Mouse (Mus musculus) left cerebral cortex, postnatal 4 days (tissue): ENCODE measurements around the gene Mettl26. TPM values are rescaled to one million over a fixed set of nuclear protein-coding genes. Genes with fewer than 3 reads are reported as not detected.

ENCODE experiments used
- DNase-seq: peaks from one replicate; pipeline ENCODE4 v3.0.0-alpha.2; 2022
- intact Hi-C: fragments of 180-260 bp; cut with DNase I; formaldehyde crosslinking; loops from one replicate; pipeline ENCODE4 v1.15.1; 2025
- total RNA-seq, 2 experiments: library from RNA; stranded (reverse); gene quantifications; 2 replicates each; pipeline ENCODE4 v1.2.3; 2021

The Mettl26 gene
- total RNA-seq = 10 to 100 TPM; 24.1 to 25.8 TPM

- peak; percentile 92 for DNase-seq
- intact Hi-C loops = no loop called here
Measured at GRCm38 (mm10) chr17:25874721-25875170, at the start of gene Mettl26. Gene Mettl26, plus strand, starts transcription at chr17:25875074.

DNA sequence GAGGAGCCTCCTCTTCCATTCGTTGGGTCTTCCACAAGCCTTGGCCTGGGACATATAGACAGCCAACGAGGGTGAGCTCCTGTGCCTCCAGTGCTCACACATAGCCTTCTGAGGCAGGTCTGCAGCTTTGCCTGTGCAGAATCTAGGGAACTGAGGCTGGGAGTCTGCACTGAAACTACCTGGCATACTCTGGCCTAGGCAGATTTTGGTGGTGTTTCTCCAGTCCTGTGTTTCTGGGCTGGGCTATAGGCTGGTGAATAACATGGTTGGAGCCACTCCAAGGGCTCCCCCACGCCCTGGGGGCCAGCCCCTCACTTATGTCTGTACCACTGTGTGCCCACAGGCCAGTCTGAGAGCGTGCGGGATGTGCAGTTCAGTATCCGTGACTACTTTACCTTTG lies 49.6 kb upstream of the Mettl26 start:
- intact Hi-C loops = no loop called here
- DNase-seq = no peak

GRCm38 (mm10) chr17:25825984-25826570 lies 48.8 kb upstream of the Mettl26 start:
- no peak for DNase-seq
- intact Hi-C loops = no loop called here

DNA sequence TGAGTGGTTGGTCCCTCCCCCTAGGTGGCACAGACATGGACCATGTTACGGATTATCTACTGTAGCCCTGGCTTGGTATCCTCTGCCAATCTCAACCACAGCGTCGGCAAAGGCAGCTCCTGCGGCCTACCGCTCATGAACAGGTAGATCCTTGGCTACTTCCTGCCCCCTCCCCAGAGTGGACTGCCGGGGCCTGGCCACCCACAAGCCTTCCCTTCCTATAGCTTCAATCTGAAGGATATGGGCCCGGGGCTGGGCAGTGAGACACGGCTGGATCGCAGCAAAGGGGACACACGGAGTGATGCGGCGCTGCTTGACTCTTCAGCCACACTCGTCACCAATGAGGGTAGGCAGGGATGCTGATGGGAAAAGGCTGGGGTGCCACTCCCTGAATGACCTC lies 47.9 kb upstream of the Mettl26 start:
- DNase-seq = no peak
- intact Hi-C loops = no loop called here

- no peak for DNase-seq
- intact Hi-C loops = no loop called here
Measured at GRCm38 (mm10) chr17:25827546-25828222, 47.2 kb upstream of the Mettl26 start.

- intact Hi-C loops = no loop called here
- no peak for DNase-seq
Measured at GRCm38 (mm10) chr17:25828223-25828594, 46.7 kb upstream of the Mettl26 start.

DNA sequence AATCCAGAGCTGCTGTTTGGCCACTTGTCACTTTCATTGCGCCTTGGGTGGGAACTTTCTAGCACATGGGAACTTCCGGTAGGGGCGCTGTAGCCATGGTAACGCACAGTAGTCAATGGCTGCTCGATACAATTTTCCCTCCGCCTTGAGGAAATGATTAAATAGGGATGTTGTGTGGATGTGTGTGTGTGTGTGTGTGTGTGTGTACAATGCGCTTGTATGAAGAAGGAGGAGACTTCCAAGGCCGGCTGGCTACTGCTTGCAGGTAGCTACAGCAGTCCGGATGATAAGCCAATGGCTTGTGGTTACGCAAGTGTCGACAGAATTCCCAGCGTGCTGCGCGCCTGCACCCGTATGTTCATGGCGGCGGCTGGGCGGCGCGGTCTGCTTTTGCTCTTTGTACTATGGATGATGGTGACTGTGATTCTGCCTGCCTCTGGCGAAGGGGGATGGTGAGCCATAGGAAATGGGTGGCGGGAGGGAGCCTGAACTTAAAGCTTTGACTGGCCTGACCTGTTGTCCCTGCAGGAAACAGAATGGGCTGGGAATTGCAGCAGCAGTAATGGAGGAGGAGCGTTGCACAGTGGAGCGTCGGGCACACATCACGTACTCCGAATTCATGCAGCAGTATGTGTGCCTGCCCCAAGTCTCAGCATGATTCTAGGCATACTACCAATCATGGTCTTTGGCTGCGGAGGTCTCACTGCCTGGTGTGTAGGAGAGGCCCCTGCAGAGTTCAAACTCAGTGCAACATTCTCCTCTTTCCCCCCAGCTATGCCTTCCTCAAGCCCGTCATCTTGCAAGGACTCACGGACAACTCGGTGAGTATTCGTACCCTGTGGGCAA lies 45.9 kb upstream of the Mettl26 start, which contains the start of gene Jmjd8:
TSS of gene Jmjd8 (plus strand) at position 156 of the 846 bp plus-strand sequence.
- intact Hi-C loops = no loop called here
- DNase-seq = peak; percentile 83

GRCm38 (mm10) chr17:25829558-25830017 lies 45.3 kb upstream of the Mettl26 start:
- DNase-seq = no peak
- intact Hi-C loops = no loop called here

DNA sequence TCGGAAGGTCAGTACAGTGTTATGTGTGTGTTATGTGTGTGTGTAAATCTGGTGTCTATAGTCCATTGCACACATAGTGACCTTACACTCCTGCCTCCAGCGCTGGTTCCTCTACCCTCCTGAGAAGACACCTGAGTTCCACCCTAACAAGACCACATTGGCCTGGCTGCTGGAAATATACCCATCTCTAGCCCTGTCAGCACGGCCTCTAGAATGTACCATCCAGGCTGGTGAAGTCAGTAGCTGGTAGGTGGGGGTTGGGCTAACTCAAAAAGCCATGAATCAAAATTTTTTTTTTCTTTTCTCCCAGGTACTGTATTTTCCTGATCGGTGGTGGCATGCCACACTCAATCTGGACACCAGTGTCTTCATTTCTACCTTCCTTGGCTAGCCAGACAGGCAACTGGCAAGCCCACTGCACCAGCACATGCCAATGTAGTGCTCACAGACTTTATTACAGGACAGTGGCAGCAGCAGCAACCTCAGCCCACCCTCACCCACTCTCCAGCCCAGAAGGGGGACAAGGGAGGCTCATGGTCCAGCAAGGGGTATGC lies 44.6 kb upstream of the Mettl26 start:
- no peak for DNase-seq
- intact Hi-C loops = no loop called here

GRCm38 (mm10) chr17:25830806-25831431 lies 44.0 kb upstream of the Mettl26 start:
- DNase-seq = no peak
- intact Hi-C loops = no loop called here

- intact Hi-C loops = no loop called here
- DNase-seq = no peak
Measured at GRCm38 (mm10) chr17:25831451-25832281, 43.2 kb upstream of the Mettl26 start.

DNA sequence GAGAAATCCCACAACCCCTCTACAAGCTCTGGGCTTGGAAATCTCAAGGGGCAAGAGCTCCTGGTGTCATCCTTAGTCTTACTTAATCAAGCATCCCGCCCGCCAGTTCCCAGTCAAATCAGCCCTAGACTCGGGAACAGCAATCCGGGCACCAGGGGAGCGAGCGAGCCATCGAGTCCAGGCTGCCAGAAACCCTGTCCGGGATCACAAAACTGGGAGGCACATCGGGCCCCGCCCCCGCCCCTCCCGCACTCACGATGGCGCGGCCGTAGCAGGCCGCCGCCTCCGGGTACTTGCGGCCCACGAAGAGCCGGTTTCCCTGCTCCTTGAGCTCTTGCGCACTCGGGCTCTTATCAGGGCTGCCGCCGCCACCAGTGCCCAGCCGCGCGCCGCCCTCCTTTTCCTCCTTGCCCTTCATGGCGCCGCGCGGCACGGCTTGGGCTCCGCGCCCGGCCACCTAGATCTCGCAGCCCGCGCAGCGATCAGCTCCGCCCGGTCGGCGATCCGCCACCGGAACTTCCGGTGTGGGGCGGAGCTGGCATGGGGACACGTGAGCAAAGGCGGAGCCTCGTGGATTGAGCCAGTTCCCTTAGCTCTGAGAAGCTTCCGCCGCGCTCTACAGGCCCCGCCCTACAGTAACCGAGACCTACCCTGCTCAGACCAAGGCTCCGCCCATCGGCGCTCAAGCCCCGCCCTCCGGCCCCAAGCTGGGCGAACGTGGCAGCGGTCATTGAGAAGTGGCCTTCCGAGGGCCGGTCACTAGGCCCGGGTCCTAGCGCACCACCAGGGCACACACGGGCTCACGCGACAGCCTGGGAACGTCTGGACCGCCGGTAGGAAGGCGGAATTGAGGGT lies 42.2 kb upstream of the Mettl26 start:
- DNase-seq = peak; percentile 99
- intact Hi-C loops = no loop called here

DNA sequence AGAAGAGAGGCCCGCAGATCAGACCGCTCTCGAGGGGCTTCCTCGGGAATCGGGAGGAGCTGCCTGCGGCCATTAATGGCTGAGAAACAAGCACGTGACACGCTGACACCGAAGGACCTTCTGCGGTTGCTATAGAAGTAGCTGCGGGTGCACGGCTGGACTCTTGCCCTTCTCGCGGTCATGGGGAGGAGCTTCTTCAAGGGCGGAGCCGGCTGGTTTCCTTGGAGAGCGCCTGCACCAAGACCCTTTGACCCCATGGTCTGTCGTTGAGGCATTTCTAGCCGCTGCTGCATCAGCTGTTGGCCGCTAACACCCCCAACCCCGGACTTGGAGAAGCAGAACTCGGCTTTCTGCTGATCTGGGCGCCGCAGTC lies 41.6 kb upstream of the Mettl26 start, which contains the start of gene Stub1:
TSS of gene Stub1 (minus strand) at position 114 of the 373 bp plus-strand sequence.
- intact Hi-C loops = no loop called here
- DNase-seq = peak; percentile 93

GRCm38 (mm10) chr17:25833961-25834594 lies 40.8 kb upstream of the Mettl26 start:
- intact Hi-C loops = no loop called here
- DNase-seq = no peak

GRCm38 (mm10) chr17:25834595-25835222 lies 40.2 kb upstream of the Mettl26 start:
- no peak for DNase-seq
- intact Hi-C loops = no loop called here

GRCm38 (mm10) chr17:25835301-25835700 lies 39.6 kb upstream of the Mettl26 start:
- no peak for DNase-seq
- intact Hi-C loops = no loop called here

DNA sequence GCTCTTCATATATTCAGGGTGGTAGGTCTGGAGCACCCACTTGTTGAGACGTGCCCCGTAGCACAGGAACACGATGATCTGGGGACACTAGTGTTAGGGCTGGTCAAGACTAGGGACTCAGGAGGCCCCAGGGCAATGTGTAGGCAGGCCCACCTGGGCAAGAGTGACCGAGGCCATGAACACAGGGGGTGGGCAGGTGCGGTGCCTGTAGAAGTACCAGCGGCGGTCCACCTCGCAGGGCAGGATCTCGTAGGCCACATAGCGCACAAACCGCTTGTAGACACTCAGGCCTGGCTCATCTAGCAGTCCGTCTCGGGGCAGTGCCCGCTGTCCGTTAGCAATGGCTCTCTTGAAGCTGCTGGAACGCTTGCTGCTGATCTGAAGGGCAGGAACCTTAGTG lies 39.1 kb upstream of the Mettl26 start:
- no peak for DNase-seq
- intact Hi-C loops = no loop called here
